Mouse (Mus musculus) kidney, embryonic 14.5 days (tissue): Measurements from ENCODE around the gene Myrf. TPM values are rescaled to one million over a fixed set of nuclear protein-coding genes. Genes with fewer than 3 reads are reported as not detected.

Source experiments
- ATAC-seq: fragments of 200-750 bp; cut with Nextera tagmentation; 2 replicates; pipeline ENCODE4 v1.8.0; 2017; ENCODE audit warnings: moderate number of reproducible peaks, mild to moderate bottlenecking, moderate TSS enrichment, moderate library complexity; ENCODE audit not compliant: low FRiP score, low TSS enrichment
- H3K27ac ChIP-seq: fragments of 300-500 bp; sonication (generic); 2 replicates; pipeline ENCODE4 v1.5.1; 2014; ENCODE audit warnings: low read depth, mild to moderate bottlenecking, low read length, moderate library complexity, mixed read lengths
- H3K27me3 ChIP-seq: fragments of 300-500 bp; sonication (generic); 2 replicates; pipeline ENCODE4 v1.6.1; 2014; ENCODE audit warnings: mild to moderate bottlenecking, low read length; ENCODE audit not compliant: control insufficient read depth, insufficient read depth
- H3K36me3 ChIP-seq: fragments of 300-500 bp; sonication (generic); 2 replicates; pipeline ENCODE4 v1.6.1; 2014; ENCODE audit warnings: low read length, mixed read lengths; ENCODE audit not compliant: control insufficient read depth, insufficient read depth
- H3K4me1 ChIP-seq: fragments of 300-500 bp; sonication (generic); 2 replicates; pipeline ENCODE4 v1.6.1; 2014; ENCODE audit warnings: low read length, mixed read lengths; ENCODE audit not compliant: control insufficient read depth, insufficient read depth
- H3K4me2 ChIP-seq: fragments of 300-500 bp; sonication (generic); replicated peaks from 2 replicates; pipeline ENCODE4 v1.6.1; 2014; ENCODE audit warnings: low read depth, mild to moderate bottlenecking, low read length
- H3K4me3 ChIP-seq: fragments of 300-500 bp; sonication (generic); 2 replicates; pipeline ENCODE4 v1.5.1; 2014; ENCODE audit warnings: mild to moderate bottlenecking, low read length
- H3K9ac ChIP-seq: fragments of 300-500 bp; sonication (generic); 2 replicates; pipeline ENCODE4 v1.6.1; 2014; ENCODE audit warnings: low read depth, mild to moderate bottlenecking, low read length, moderate library complexity
- H3K9me3 ChIP-seq: fragments of 300-500 bp; sonication (generic); 2 replicates; pipeline ENCODE4 v1.6.1; 2016; ENCODE audit warnings: low read length; ENCODE audit not compliant: control insufficient read depth
- WGBS: fragments of 180-500 bp; shearing (Covaris S2); extraction: QIAGEN DNeasy Blood & Tissue Kit; methylation state at CpG from one replicate; pipeline ENCODE4 v1.1.7; 2014; 5-methylcytosine and 5-hydroxymethylcytosine counted together
- polyA plus RNA-seq: library from polyadenylated mRNA; unstranded; fragments of >200 nt; fragmentation: Nextera tagmentation; extraction: Ambion mirVana; gene quantifications from 2 replicates; pipeline ENCODE4 v1.2.1, GENCODE M21; 2014

Myrf gene
- polyA plus RNA-seq, 1 experiment from 2014 or later, result 6.4 TPM

DNA sequence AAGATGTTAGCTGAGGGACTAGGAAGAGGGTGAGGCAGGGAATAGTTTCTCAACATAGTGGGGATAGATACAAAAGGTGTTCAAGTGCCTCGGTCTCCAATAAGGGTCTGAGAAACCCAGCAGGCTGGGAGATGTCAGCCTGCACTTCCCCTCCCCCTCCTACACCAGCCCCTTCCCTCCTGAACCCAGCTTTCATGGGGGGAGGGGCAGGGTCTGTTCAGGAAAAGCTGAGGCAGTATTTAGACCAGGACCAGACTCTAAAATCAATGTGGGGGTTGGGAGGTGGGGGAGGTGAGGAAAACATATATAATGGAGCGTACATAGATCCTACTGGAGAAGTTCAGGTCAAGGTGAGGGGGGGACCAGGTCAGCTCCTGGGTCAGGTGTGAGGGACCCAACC lies 1.1 kb downstream of the Myrf start:
- WGBS, result 53% methylated on average over 2 of the region's 2 CpGs
- ATAC-seq, result no peak
- no peaks in the 10 kb centered on the region for H3K36me3 ChIP-seq
- no peaks in the 10 kb centered on the region for H3K9me3 ChIP-seq
- no peak overlapping the region for H3K27ac ChIP-seq
- peaks cover 9% of the 10 kb centered on the region; the same call in 1 of the 2 replicates for H3K4me1 ChIP-seq
- H3K4me3 ChIP-seq, result peak overlapping the region; percentile 51; the same call in 1 of the 2 replicates
- H3K4me2 ChIP-seq, result peak overlapping the region; percentile 90
- H3K9ac ChIP-seq, result no peak overlapping the region
- no peaks in the 10 kb centered on the region for H3K27me3 ChIP-seq

DNA sequence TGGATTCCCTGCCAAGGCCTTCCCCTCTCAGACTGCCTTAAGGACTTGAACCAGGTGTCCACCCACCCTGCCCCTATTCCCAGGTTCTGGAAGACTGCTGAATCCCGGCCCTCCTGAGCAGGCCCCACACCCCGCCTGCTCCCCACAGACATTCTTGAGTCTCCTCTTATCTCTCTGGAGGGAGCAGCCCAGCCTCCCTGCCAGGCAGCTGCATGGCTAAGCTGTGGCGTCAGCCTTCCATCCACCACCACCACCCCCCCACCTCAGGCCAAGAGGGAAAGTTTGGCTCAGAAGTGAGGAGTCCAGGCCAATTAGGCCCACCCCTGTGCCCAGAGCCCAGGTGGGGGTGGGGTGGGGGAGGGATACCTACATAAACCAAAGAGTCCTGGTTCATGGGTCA lies 2.1 kb downstream of the Myrf start:
- ATAC-seq, result no peak
- Histone ChIP-seq H3K4me1 (peaks cover 9% of the 10 kb centered on the region; the same call in 1 of the 2 replicates), H3K27me3 (no peaks in the 10 kb centered on the region), H3K4me3 (no peak overlapping the region), H3K9me3 (no peaks in the 10 kb centered on the region), H3K27ac (no peak overlapping the region), H3K4me2 (no peak overlapping the region), H3K9ac (no peak overlapping the region), H3K36me3 (no peaks in the 10 kb centered on the region)
- 75% methylated on average over 3 of the region's 3 CpGs for WGBS

DNA sequence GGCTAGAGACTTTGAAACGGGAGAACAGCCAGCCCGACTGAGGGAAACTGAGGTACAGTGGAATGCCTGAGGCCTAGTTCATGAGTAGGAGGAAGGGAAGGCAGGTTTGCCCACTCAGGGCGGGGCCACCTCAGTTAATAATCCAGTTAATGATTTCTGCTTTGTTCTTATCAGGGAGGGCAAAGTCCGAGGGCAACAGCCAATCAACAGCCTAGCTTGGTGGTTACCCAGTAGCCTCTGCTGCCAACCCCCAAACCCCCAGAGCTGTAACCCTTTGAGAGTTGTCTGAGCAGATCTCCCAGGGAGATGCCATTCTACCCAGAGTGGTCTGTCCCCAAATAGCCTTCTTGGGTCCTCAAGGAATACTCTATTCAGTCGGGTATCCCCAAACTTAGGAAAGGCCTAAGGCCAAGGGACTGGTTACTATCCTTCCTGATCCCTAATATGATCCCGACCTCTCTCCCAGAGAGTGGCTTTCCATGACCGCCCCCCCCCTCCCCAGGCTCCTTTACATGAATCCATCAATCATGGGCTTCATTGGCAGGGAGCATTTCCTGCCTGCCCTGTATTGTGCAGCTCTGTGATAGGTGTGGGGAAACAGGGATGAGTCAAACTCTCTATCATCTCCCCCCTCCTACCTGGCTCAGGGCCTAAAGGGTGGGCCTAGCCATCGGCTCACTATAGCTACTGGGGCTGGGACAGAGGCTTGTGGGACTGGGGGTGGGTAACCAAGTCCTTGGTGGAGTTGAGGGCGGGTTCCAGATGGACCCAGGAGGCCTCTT lies 4.6 kb downstream of the Myrf start:
- ATAC-seq, result no peak
- Histone ChIP-seq H3K9me3 (no peaks in the 10 kb centered on the region), H3K36me3 (no peaks in the 10 kb centered on the region), H3K27me3 (no peaks in the 10 kb centered on the region), H3K4me3 (no peak overlapping the region), H3K4me1 (peaks cover 14% of the 10 kb centered on the region; the same call in 1 of the 2 replicates), H3K9ac (no peak overlapping the region), H3K4me2 (no peak overlapping the region), H3K27ac (no peak overlapping the region)
- 81% methylated on average over 9 of the region's 9 CpGs for WGBS

DNA sequence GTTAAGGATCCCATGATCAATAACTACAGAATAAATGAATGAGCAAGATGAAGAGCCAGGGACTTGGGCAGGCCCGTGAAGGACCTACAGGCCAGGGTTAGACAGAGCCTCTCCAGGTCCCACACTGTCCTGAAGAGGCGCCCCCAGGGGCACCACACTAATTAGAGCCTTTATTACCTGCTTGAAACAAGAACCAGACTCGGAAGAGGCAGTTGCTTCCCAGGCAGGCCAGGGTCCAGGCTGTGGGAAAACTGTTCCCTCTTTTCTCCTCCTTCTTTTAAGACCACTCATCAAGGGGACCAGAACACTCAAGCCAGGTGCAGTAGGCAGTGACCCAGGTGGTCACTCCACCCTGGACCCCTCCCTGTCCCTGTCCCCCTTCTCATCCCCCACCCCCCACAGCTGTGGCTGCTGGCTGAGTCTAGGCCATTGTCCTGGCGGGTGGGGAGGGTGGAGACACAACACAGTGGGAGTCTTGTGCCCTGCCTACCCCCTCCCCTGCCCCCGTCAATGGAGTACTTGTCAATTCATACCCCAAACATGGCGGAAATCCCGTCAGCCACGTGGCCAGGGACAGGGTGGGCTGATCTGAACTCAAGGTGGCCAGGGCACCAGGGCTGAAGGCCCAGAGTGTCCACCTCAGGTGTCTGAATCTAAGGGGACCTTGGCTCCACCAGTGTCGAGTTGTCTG lies 8.1 kb downstream of the Myrf start:
- Histone ChIP-seq H3K4me1 (peaks cover 15% of the 10 kb centered on the region; the same call in 1 of the 2 replicates), H3K9me3 (no peaks in the 10 kb centered on the region), H3K4me3 (no peak overlapping the region), H3K9ac (no peak overlapping the region), H3K27ac (no peak overlapping the region), H3K36me3 (no peaks in the 10 kb centered on the region), H3K4me2 (no peak overlapping the region), H3K27me3 (no peaks in the 10 kb centered on the region)
- WGBS, result 48% methylated on average over 9 of the region's 9 CpGs
- ATAC-seq, result no peak

DNA sequence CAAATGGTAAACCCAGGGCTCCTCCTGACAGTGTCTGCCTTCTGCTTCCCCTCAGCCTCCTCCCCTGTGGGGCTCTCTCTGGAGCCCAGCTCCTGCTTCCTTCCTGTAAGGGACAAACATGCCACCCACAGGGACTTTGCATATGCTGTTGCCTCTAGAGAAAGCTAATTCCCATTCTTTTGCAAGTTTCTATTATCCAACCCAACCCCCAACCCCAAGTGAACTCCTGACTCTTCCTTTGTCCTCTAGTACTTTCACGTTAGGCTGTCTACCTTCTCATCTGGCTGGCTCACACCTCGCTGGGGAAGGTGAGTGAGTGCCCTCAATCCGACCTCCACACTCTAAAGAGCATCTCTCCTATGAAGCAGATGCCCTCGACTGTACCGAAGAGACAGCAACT lies 8.7 kb downstream of the Myrf start:
- H3K4me1 ChIP-seq, result peaks cover 19% of the 10 kb centered on the region; the same call in 1 of the 2 replicates
- H3K27ac ChIP-seq, result no peak overlapping the region
- H3K4me2 ChIP-seq, result no peak overlapping the region
- H3K4me3 ChIP-seq, result no peak overlapping the region
- ATAC-seq, result no peak
- WGBS, result 41% methylated on average over 5 of the region's 5 CpGs
- no peak overlapping the region for H3K9ac ChIP-seq
- H3K27me3 ChIP-seq, result no peaks in the 10 kb centered on the region
- no peaks in the 10 kb centered on the region for H3K36me3 ChIP-seq
- H3K9me3 ChIP-seq, result no peaks in the 10 kb centered on the region

DNA sequence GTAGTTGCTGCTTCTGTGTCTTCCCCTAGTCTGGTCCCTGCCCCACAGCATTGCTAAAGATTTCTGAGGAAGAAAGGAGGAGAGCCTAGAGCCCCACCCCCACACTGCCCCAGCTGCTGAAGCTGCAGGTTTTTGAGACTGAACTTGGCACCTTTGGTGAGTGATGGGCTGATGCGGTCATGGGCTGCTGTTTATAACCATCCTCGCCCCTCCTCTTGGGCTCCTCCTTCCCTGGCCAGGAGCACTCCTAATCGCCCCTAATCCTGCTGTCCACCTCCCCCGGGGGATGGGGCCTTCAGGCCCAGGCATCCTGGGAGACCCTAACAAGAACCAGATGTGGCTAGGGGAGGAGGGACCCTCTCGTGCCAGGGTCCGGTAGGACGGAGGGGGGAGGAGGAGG lies 9.5 kb downstream of the Myrf start:
- Histone ChIP-seq H3K4me3 (no peak overlapping the region), H3K9ac (no peak overlapping the region; the same call in 1 of the 2 replicates), H3K4me2 (no peak overlapping the region), H3K36me3 (no peaks in the 10 kb centered on the region), H3K27me3 (no peaks in the 10 kb centered on the region), H3K4me1 (peaks cover 19% of the 10 kb centered on the region; the same call in 1 of the 2 replicates), H3K27ac (no peak overlapping the region), H3K9me3 (no peaks in the 10 kb centered on the region)
- WGBS, result 11% methylated on average over 7 of the region's 7 CpGs
- ATAC-seq, result peak; percentile 20; the same call in 1 of the 2 replicates

DNA sequence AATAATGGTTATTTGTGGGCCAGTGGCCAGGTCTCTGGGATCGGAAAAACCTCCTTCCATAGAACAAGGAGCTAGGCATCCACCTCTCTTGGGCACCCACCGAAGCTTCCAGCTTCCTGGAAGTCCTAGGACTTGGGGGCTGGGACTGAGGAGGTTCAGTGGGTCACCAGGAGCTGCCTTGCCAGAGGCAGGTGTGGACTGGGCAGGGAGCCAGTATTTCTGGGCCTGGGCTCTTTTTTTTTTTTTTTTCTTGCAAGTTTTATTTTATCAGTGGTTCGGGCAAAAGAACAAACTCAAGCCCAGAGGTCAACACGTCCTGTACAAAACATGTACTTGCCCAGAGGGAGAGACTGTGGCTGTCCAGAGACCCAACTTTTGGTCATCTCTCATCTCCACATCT lies 14.8 kb downstream of the Myrf start:
- no peak overlapping the region for H3K4me3 ChIP-seq
- ATAC-seq, result no peak
- peaks cover 37% of the 10 kb centered on the region for H3K4me1 ChIP-seq
- no peak overlapping the region for H3K27ac ChIP-seq
- H3K27me3 ChIP-seq, result no peaks in the 10 kb centered on the region
- H3K9me3 ChIP-seq, result no peaks in the 10 kb centered on the region
- no peaks in the 10 kb centered on the region for H3K36me3 ChIP-seq
- H3K4me2 ChIP-seq, result no peak overlapping the region
- WGBS, result 88% methylated on average over 4 of the region's 4 CpGs
- H3K9ac ChIP-seq, result no peak overlapping the region

DNA sequence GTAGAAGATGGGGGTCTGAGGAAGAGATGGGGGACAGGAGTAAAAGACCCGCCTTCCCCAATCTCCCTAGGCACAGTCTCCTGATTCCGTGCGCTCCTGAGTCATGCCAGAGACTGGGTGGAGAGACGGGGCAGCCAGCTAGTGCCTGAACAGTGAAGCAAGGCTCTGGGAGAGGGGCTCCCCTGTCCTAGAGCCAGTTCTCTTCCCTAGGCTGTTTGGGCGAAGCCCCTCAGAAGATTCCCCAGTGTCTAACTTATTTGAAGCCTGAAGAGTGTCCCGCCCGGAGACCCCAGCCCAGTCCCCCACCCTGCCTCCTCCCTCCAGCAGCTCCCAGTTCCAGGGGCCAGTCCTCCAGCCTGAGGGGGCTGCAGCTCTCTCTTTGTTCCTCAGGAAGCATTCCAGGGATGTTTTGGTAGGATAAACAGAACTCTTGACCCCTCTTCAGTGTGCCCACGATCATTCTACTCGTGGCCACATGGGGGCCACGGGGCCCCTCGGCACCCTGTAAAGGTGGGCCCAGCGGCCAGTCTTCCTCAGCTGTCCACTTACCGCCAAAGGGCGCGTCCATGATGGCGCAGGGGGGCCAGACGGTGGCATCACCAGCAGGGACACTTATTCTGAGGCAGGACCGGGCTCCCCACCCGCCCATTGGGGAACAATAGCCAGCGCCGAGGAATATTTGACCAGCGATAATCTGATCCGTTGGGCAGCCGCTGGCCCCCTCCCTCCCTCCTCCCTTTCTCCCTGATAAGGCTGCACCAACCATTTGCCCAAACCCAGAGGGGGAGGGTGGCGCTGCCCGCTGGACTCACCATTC lies 15.7 kb downstream of the Myrf start:
- 34% methylated on average over 26 of the region's 26 CpGs for WGBS
- H3K27ac ChIP-seq, result peak overlapping the region; percentile 6
- peaks cover 32% of the 10 kb centered on the region for H3K4me1 ChIP-seq
- H3K4me3 ChIP-seq, result no peak overlapping the region
- H3K9me3 ChIP-seq, result no peaks in the 10 kb centered on the region
- H3K9ac ChIP-seq, result peak overlapping the region; percentile 12
- ATAC-seq, result peak; percentile 52
- peak overlapping the region; percentile 13 for H3K4me2 ChIP-seq
- H3K27me3 ChIP-seq, result no peaks in the 10 kb centered on the region
- H3K36me3 ChIP-seq, result no peaks in the 10 kb centered on the region
